Mouse (Mus musculus) forebrain, postnatal 0 days (tissue): ENCODE data around the gene Inpp4b. TPM values are rescaled to one million over a fixed set of nuclear protein-coding genes. Genes with fewer than 3 reads are reported as not detected.

Source experiments
- ATAC-seq: fragments of 200-750 bp; cut with Nextera tagmentation; 2 replicates; pipeline ENCODE4 v1.8.0; 2017; ENCODE audit warnings: mild to moderate bottlenecking, moderate library complexity
- DNase-seq: peaks from one replicate; pipeline ENCODE4 v3.0.0-alpha.2; 2015
- H3K27ac ChIP-seq: fragments of 300-500 bp; sonication (generic); 2 replicates; pipeline ENCODE4 v1.5.1; 2014; ENCODE audit warnings: low read depth, mild to moderate bottlenecking, antibody characterized with exemption, low read length, moderate library complexity, mixed read lengths
- H3K27me3 ChIP-seq: fragments of 300-500 bp; sonication (generic); 2 replicates; pipeline ENCODE4 v1.6.1; 2014; ENCODE audit warnings: mild to moderate bottlenecking, low read length, mixed read lengths; ENCODE audit not compliant: insufficient read depth
- H3K36me3 ChIP-seq: fragments of 300-500 bp; sonication (generic); 2 replicates; pipeline ENCODE4 v1.6.1; 2014; ENCODE audit warnings: mild to moderate bottlenecking, moderate library complexity; ENCODE audit not compliant: insufficient read depth
- H3K4me1 ChIP-seq: fragments of 300-500 bp; sonication (generic); 2 replicates; pipeline ENCODE4 v1.6.1; 2014; ENCODE audit warnings: antibody characterized with exemption; ENCODE audit not compliant: insufficient read depth
- H3K4me2 ChIP-seq: fragments of 300-500 bp; sonication (generic); 2 replicates; pipeline ENCODE4 v1.6.1; 2014; ENCODE audit warnings: low read depth, mild to moderate bottlenecking, moderate library complexity
- H3K4me3 ChIP-seq: fragments of 300-500 bp; sonication (generic); 2 replicates; pipeline ENCODE4 v1.5.1; 2014; ENCODE audit warnings: low read depth, low read length, mixed read lengths
- H3K9ac ChIP-seq: fragments of 300-500 bp; sonication (generic); 2 replicates; pipeline ENCODE4 v1.6.1; 2014; ENCODE audit warnings: mild to moderate bottlenecking
- H3K9me3 ChIP-seq: fragments of 300-500 bp; sonication (generic); 2 replicates; pipeline ENCODE4 v1.6.1; 2016; ENCODE audit warnings: low read length
- CTCF ChIP-seq: sonication (generic); IDR thresholded peaks from 2 replicates; pipeline ENCODE4 v1.5.1; 2016; ENCODE audit warnings: antibody characterized with exemption, control low read depth, low read depth
- WGBS: fragments of 180-500 bp; shearing (Covaris S2); extraction: QIAGEN DNeasy Blood & Tissue Kit; methylation state at CpG from one replicate; pipeline ENCODE4 v1.1.7; 2014; 5-methylcytosine and 5-hydroxymethylcytosine counted together
- polyA plus RNA-seq: library from polyadenylated mRNA; unstranded; fragments of >200 nt; fragmentation: Nextera tagmentation; extraction: Ambion mirVana; gene quantifications from 2 replicates; pipeline ENCODE4 v1.2.1, GENCODE M21; 2015
- total RNA-seq: library from RNA; depleted of rRNA; stranded (reverse); fragments of >200 nt; gene quantifications from 2 replicates; pipeline ENCODE4 v1.2.3, GENCODE M21; 2014

Inpp4b gene
- total and polyA plus RNA-seq, 2 experiments from 2014 or later = 6.7 to 10.6 TPM

DNA sequence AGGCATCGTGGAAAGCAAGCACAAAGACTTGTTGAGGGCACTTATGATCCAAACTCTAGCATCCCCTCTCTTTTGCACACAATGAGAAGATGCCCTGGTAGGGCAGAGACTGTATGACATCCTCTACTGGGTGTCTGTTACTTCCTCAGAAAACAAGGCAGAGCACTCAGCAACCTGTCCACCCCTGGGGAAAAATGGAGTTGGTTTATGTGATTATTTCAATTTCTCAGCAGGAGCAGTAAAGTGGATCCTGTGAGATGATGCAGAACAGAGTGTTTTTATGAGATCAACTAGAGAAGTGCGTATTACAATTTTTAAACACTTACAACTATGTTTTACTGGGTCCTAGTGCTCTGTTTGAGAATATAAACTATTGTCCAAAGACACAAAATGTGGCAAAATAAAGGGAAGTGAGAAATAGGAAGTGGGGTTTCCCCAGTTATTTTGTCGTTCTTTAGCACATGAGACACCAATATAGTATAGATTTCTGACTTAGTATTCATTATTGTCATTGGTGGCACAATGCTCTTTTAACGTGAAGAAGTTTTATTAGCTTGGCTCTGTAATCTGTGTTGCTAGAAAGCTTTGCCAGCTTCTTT, 32.6 kb downstream of the Inpp4b start:
- Histone ChIP-seq H3K36me3 (no peaks in the 10 kb centered on the region), H3K4me1 (no peaks in the 10 kb centered on the region), H3K4me3 (no peak overlapping the region), H3K9me3 (no peaks in the 10 kb centered on the region), H3K9ac (no peak overlapping the region), H3K4me2 (no peak overlapping the region), H3K27me3 (no peaks in the 10 kb centered on the region), H3K27ac (no peak overlapping the region)
- 77% methylated on average over 4 of the region's 4 CpGs for WGBS
- ATAC-seq (no peak), DNase-seq (no peak)
- TF ChIP-seq CTCF = no peak

GRCm38 (mm10) chr8:81388953-81389352, 46.6 kb downstream of the Inpp4b start:
- no peak overlapping the region for H3K9ac ChIP-seq
- TF ChIP-seq CTCF = no peak
- peak; percentile 79 for ATAC-seq
- H3K27ac ChIP-seq = no peak overlapping the region
- no peaks in the 10 kb centered on the region for H3K9me3 ChIP-seq
- H3K4me2 ChIP-seq = no peak overlapping the region
- H3K36me3 ChIP-seq = no peaks in the 10 kb centered on the region
- 80% methylated on average over 6 of the region's 6 CpGs for WGBS
- DNase-seq = peak; percentile 4
- no peak overlapping the region for H3K4me3 ChIP-seq
- no peaks in the 10 kb centered on the region for H3K4me1 ChIP-seq
- H3K27me3 ChIP-seq = no peaks in the 10 kb centered on the region

- Histone ChIP-seq H3K36me3 (no peaks in the 10 kb centered on the region), H3K4me3 (no peak overlapping the region), H3K27me3 (no peaks in the 10 kb centered on the region), H3K4me1 (no peaks in the 10 kb centered on the region), H3K9me3 (no peaks in the 10 kb centered on the region), H3K27ac (no peak overlapping the region), H3K9ac (no peak overlapping the region), H3K4me2 (no peak overlapping the region)
- ATAC-seq (no peak), DNase-seq (peak; percentile 31)
- TF ChIP-seq CTCF = no peak
Observed at GRCm38 (mm10) chr8:81399071-81399470, 56.7 kb downstream of the Inpp4b start.

DNA sequence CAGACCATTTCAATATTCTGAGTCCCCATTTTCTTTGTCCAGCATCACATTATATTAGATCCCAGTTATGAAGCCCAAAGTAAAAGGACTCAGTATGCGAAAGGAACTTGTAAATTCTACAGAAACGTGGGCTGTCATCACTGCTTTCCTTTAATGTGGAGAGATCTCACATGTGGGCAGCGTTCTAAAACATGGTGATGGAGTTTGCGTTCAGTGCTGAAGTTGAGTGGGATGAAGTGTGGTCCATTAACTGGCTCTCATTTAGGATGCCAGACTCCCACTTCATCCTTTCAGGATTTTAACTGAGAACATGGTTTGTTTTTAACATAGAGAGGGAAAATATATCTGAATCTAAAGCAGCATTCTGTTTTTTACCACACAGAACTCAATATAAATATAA, 57.1 kb downstream of the Inpp4b start:
- Histone ChIP-seq H3K4me1 (no peaks in the 10 kb centered on the region), H3K27me3 (no peaks in the 10 kb centered on the region), H3K9me3 (no peaks in the 10 kb centered on the region), H3K9ac (no peak overlapping the region), H3K4me2 (no peak overlapping the region), H3K4me3 (no peak overlapping the region), H3K36me3 (no peaks in the 10 kb centered on the region), H3K27ac (no peak overlapping the region)
- DNase-seq = no peak
- no peak for ATAC-seq
- 86% methylated on average over 4 of the region's 4 CpGs for WGBS
- no peak for TF ChIP-seq CTCF

DNA sequence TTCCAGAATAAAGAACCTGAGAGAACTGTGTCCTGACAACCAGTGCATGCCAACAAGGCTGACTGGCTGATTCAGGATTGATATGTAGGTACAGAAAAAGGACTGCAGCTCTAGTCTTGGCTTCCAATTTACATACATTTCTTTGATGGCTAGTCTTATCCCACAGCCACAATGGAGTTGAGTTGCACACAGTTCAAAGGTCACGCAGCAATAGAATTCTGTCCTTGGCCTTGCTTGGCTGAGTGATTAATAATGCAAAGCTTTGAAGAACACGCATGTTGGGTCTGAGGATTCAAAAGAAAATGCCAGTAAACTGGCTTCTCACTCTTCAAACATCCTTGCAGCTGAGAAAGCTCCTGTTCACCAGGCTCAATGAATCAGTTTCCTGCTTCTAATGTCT, 70.4 kb downstream of the Inpp4b start:
- Histone ChIP-seq H3K36me3 (no peaks in the 10 kb centered on the region), H3K4me1 (no peaks in the 10 kb centered on the region), H3K4me2 (no peak overlapping the region), H3K9ac (no peak overlapping the region), H3K27ac (no peak overlapping the region), H3K27me3 (no peaks in the 10 kb centered on the region), H3K9me3 (no peaks in the 10 kb centered on the region), H3K4me3 (no peak overlapping the region)
- ATAC-seq (no peak), DNase-seq (no peak)
- 64% methylated on average over 2 of the region's 2 CpGs for WGBS
- no peak for TF ChIP-seq CTCF

DNA sequence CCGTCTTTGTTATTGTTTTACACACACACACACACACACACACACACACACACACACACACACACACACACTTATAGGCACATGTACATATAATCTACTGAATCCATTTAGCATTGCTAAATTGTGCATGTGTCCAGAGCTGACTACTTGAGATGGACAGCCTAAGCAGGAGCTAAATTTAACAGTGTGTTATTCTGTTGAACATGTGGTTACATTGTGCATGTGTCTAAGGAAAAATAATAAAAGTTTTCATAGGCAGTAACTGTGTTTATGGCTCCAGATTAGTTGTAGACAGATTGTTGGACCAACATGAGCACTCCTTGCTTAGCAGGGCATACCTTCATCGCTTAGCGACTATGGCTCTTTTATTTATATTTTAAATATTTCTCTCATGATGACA, 101.6 kb downstream of the Inpp4b start:
- Histone ChIP-seq H3K4me1 (no peaks in the 10 kb centered on the region), H3K9me3 (no peaks in the 10 kb centered on the region), H3K9ac (no peak overlapping the region), H3K4me3 (no peak overlapping the region), H3K4me2 (no peak overlapping the region), H3K36me3 (no peaks in the 10 kb centered on the region), H3K27me3 (no peaks in the 10 kb centered on the region), H3K27ac (no peak overlapping the region)
- 97% methylated on average over 3 of the region's 3 CpGs for WGBS
- no peak for DNase-seq
- no peak for ATAC-seq
- no peak for TF ChIP-seq CTCF

GRCm38 (mm10) chr8:81449798-81450197, 107.4 kb downstream of the Inpp4b start:
- H3K9me3 ChIP-seq = no peaks in the 10 kb centered on the region
- DNase-seq (no peak), ATAC-seq (no peak)
- no peaks in the 10 kb centered on the region for H3K27me3 ChIP-seq
- no peaks in the 10 kb centered on the region for H3K36me3 ChIP-seq
- H3K9ac ChIP-seq = no peak overlapping the region
- H3K27ac ChIP-seq = no peak overlapping the region
- WGBS = 85% methylated on average over 2 of the region's 2 CpGs
- H3K4me2 ChIP-seq = no peak overlapping the region
- TF ChIP-seq CTCF = no peak
- no peaks in the 10 kb centered on the region for H3K4me1 ChIP-seq
- H3K4me3 ChIP-seq = no peak overlapping the region
